Mouse (Mus musculus) bone marrow macrophage, adult 2 months (primary cell): Measurements from ENCODE around the gene Fndc3a. TPM values are rescaled to one million over a fixed set of nuclear protein-coding genes. Genes with fewer than 3 reads are reported as not detected.

Source experiments
- H3K27ac ChIP-seq: 2 replicates; pipeline ENCODE4 v1.5.1; 2012; ENCODE audit warnings: low read depth, low read length; ENCODE audit not compliant: insufficient read depth
- H3K4me1 ChIP-seq: 2 replicates; pipeline ENCODE4 v1.6.1; 2012; ENCODE audit warnings: low read length; ENCODE audit not compliant: control insufficient read depth, insufficient read depth
- H3K4me3 ChIP-seq: 2 replicates; pipeline ENCODE4 v1.5.1; 2012; ENCODE audit warnings: mild to moderate bottlenecking, low read length, moderate library complexity; ENCODE audit not compliant: insufficient read depth
- CTCF ChIP-seq: IDR thresholded peaks from 2 replicates; pipeline ENCODE4 v1.5.1; 2012; ENCODE audit warnings: low read depth, mild to moderate bottlenecking, low read length, moderate library complexity
- POLR2A ChIP-seq: IDR thresholded peaks from 2 replicates; pipeline ENCODE4 v1.6.1; 2012; ENCODE audit warnings: mild to moderate bottlenecking, low read depth, low read length, borderline replicate concordance
- polyA plus RNA-seq: library from polyadenylated mRNA; stranded (reverse); fragments of >200 nt; gene quantifications from 2 replicates; pipeline ENCODE4 v1.2.4, GENCODE M21; 2012; ENCODE audit not compliant: missing spikeins, insufficient read depth, insufficient read length

Gene Fndc3a
- 51.5 and 55.9 TPM in 2 replicates for polyA plus RNA-seq

GRCm38 (mm10) chr14:72709710-72710340 lies at the start of gene Fndc3a:
Gene Fndc3a, minus strand, starts transcription at chr14:72710003.
- H3K4me1 ChIP-seq, result peaks cover 16% of the 10 kb centered on the region
- peak within 1 kb of the TSS; percentile 52 for H3K27ac ChIP-seq
- no peak for TF ChIP-seq POLR2A
- TF ChIP-seq CTCF, result no peak
- peak within 1 kb of the TSS; percentile 87 for H3K4me3 ChIP-seq

GRCm38 (mm10) chr14:72752893-72753292 lies 43.1 kb upstream of the Fndc3a start:
- Histone ChIP-seq H3K4me3 (no peak overlapping the region), H3K4me1 (peaks cover 6% of the 10 kb centered on the region), H3K27ac (no peak overlapping the region)
- no peak for TF ChIP-seq CTCF
- TF ChIP-seq POLR2A, result no peak

- Histone ChIP-seq H3K27ac (no peak overlapping the region), H3K4me3 (no peak overlapping the region), H3K4me1 (peaks cover 6% of the 10 kb centered on the region)
- no peak for TF ChIP-seq POLR2A
- TF ChIP-seq CTCF, result no peak
These were observed 40.8 kb upstream of the Fndc3a start for GRCm38 (mm10) chr14:72750426-72751182.

GRCm38 (mm10) chr14:72748331-72748730 lies 38.5 kb upstream of the Fndc3a start:
- peaks cover 6% of the 10 kb centered on the region for H3K4me1 ChIP-seq
- H3K4me3 ChIP-seq, result no peak overlapping the region
- TF ChIP-seq POLR2A (no peak), CTCF (no peak)
- no peak overlapping the region for H3K27ac ChIP-seq

- no peak overlapping the region for H3K27ac ChIP-seq
- peaks cover 2% of the 10 kb centered on the region; the same call in 1 of the 2 replicates for H3K4me1 ChIP-seq
- H3K4me3 ChIP-seq, result no peak overlapping the region
- TF ChIP-seq POLR2A (no peak), CTCF (no peak)
These were observed 31.9 kb upstream of the Fndc3a start for GRCm38 (mm10) chr14:72741667-72742066.

GRCm38 (mm10) chr14:72740336-72740735 lies 30.5 kb upstream of the Fndc3a start:
- Histone ChIP-seq H3K4me1 (peaks cover 2% of the 10 kb centered on the region; the same call in 1 of the 2 replicates), H3K4me3 (no peak overlapping the region), H3K27ac (no peak overlapping the region)
- TF ChIP-seq POLR2A, result no peak
- TF ChIP-seq CTCF, result no peak

- no peak overlapping the region for H3K27ac ChIP-seq
- H3K4me1 ChIP-seq, result peaks cover 2% of the 10 kb centered on the region; the same call in 1 of the 2 replicates
- no peak overlapping the region for H3K4me3 ChIP-seq
- no peak for TF ChIP-seq POLR2A
- TF ChIP-seq CTCF, result no peak
These were observed 29.8 kb upstream of the Fndc3a start for GRCm38 (mm10) chr14:72739484-72740208.

- no peak overlapping the region for H3K4me3 ChIP-seq
- TF ChIP-seq POLR2A (no peak), CTCF (no peak)
- H3K27ac ChIP-seq, result no peak overlapping the region
- peaks cover 2% of the 10 kb centered on the region; the same call in 1 of the 2 replicates for H3K4me1 ChIP-seq
These were observed 29.0 kb upstream of the Fndc3a start for GRCm38 (mm10) chr14:72738776-72739175.

- Histone ChIP-seq H3K4me3 (no peak overlapping the region), H3K4me1 (peaks cover 2% of the 10 kb centered on the region; the same call in 1 of the 2 replicates), H3K27ac (no peak overlapping the region)
- no peak for TF ChIP-seq POLR2A
- no peak for TF ChIP-seq CTCF
These were observed 28.4 kb upstream of the Fndc3a start for GRCm38 (mm10) chr14:72738217-72738616.
